Mouse (Mus musculus) midbrain, embryonic 12.5 days (tissue): Measurements from ENCODE around the gene Ankfy1. TPM values are rescaled to one million over a fixed set of nuclear protein-coding genes. Genes with fewer than 3 reads are reported as not detected.

Source experiments
- microRNA-seq: library from miRNA; unstranded; fragments of <30 nt; microRNA quantifications from one replicate; pipeline ENCODE4, GENCODE M21; 2017
- polyA plus RNA-seq: library from polyadenylated mRNA; unstranded; fragments of >200 nt; fragmentation: Nextera tagmentation; extraction: Ambion mirVana; gene quantifications from 2 replicates; pipeline ENCODE4 v1.2.1, GENCODE M21; 2016

Ankfy1 gene
- polyA plus RNA-seq, 1 experiment from 2014 or later = 35.3 TPM

Small RNA genes lying within 50 kb of the gene (microRNA-seq; reads per million reads assigned to microRNA genes)
- gene Gm25678 = not detected

Other genes starting within 250 kb of the Ankfy1 start
- 136 and 138 TPM in 2 replicates for gene Mybbp1a, start 248.7 kb upstream of the Ankfy1 start, polyA plus RNA-seq
- 6.8 and 9.4 TPM in 2 replicates for gene Spns2, start 200.1 kb upstream of the Ankfy1 start, polyA plus RNA-seq
- gene Spns3, start 139.5 kb upstream of the Ankfy1 start, polyA plus RNA-seq = 0.09 and 0.10 TPM in 2 replicates
- 113 and 116 TPM in 2 replicates for gene Ube2g1, start 82.7 kb upstream of the Ankfy1 start, polyA plus RNA-seq
- 5.0 and 5.1 TPM in 2 replicates for gene Cyb5d2, start 106.1 kb downstream of the Ankfy1 start, polyA plus RNA-seq
- gene Zzef1, start 106.2 kb downstream of the Ankfy1 start, polyA plus RNA-seq = 11.9 and 12.7 TPM in 2 replicates